Mouse (Mus musculus): ENCODE data around the gene Bcl2l1.

Gene Bcl2l1

DNA sequence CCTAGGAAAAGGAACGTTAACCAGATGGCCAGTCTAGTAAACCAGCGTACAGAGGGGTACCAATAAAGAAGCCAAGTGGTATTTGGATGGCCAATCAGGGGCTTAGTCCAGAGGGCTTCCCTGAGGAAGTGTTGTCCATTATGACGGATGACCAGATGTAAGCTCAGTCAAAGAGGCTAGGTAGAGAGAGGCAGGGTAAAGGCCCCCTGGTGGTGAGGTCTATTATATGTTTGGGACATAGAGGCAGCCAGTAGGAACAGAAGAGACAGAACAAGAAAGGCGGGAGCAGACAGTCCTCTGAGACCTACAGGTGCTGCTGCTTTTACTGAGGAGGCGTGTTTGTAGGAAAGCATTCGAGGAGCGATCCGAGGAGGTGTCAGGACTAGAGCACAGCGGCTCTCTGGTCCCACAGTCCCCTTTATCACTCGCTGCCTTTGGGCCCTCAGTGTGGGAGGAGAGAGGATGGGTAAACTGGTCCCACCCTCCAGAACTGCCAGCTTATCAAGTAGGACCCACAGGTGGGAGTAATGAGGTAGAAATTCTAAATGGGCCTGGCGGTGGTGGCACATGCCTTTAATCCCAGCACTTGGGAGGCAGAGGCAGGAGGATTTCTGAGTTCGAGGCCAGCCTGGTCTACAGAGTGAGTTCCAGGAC, 63.8 kb downstream of the Bcl2l1 start:
- DNase-seq, result peak; percentile 83 to 88

DNA sequence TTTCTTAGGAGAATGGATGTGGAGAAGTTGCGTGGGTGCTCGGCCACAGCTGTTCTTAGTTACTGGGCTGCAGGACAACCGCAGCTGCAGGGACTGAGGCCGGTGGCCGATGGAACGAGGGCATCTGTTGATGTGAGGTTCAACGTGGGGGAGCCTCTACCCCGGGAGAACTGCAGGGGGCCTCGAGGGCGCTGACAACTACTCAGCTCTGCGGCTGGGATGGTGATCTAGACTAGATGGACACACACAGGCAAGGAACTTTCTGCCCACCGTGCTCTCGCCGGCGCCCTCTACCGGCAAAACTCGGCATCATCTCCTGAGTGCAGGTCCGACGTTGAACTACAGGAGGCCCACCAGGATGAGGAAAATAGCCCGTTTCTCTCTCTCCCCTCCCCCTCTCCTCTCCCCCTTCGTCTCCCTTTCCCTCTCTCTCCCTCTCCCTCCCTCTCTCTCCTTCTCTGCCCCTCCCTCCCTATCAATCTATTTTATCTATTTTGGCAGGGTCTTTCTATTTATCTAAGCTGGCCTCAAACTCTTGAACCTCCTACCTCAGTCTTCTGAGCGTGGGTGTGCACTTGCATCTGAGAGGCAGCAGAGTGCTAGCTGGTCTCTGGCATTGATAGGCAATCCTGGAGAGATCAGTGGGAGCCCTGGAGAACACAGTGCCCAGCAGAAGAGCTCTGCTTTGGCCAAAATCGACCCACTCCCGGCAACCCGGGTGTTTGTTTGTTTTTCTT, 65.0 kb downstream of the Bcl2l1 start:
- DNase-seq, result peak; percentile 92 to 98

DNA sequence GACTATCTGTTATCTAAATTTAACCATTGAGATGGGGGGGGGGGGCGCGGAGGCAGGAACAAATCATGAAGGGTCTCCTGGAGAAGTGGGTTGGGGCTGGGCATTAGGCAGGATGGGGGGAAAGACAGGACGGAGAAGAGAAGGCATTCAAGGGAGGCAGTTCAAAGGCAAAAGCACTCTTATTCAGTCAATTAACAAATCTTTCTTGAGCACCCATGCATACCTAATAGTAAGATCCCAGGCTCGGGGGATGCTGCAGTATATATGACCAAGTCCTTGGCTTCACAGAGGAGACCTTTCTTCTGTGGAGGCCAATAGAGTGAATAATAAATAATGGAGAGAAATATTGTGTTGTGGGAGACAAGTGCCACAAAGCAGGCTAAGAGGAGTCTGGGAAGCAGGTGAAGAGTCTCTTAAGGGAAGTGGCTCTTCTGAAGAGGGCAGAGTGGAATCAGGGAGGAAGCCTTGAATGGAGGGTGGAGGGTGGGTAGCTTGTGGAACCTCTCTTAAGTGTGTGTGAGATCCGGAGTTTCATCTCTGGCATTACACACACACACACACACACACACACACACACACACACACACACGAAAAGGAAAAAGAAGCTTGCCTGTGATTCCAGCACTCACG, 66.4 kb downstream of the Bcl2l1 start:
- no peak for DNase-seq

DNA sequence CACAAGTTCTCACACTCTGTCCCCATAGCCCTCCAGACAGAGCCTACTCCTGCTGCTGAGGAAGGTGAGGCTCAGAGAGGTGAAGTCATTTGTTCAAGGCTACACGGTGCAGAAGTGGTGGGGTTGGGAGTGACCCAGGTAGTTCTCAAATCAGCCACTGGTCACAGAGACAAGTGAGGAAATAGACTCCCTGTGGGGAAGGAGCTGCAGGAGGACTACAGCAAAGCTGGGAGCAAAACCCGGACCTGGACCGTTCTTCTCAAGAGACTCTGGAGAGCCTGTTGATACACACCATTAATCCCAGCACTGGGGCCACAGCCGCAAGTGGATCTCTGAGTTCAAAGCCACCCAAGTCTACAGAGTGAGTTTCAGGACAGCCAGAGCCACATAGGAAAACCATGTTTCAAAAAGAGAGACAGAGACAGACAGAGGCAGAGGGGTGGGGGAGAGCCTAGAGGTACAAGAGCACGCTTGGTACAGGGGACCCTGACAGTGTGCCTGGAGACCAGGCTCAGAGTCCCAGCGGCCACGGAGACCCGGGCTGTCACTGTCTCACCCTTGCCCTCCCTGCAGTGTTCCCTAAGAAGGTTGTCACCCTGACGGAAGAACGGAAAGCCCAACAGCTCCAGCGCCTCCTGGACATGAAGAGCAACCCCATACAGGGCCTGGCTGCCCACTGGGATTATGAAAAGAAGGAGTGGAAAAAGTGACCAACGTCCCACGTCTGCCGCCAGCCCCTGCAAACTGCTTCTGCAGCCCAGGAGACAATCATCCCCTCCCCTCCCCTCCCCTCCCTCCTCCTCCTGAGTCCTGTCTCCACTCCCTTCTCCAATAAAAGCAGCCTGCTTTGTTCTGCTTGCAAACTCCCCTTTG, 67.1 kb downstream of the Bcl2l1 start:
- DNase-seq, result no peak

DNA sequence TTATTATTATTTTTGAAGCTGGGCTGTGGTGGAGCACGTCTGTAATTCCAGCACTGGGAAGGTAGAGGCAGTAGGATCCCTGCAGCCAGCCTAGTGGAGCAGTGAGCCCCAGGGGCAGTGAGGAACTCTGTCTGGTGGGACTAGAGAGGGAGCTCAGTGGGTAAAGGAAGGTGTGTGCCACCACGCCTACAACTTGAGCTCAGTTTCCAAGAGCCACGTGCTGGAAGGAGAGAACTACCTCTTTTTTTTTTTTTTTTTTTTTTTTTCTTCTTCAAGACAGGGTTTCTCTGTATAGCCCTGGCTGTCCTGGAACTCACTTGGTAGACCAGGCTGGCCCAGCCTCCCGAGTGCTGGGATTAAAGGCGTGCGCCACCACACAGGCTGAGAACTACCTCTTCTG, 68.2 kb downstream of the Bcl2l1 start:
- no peak for DNase-seq

- no peak for DNase-seq
Measured at GRCm38 (mm10) chr2:152758351-152758750, 73.2 kb downstream of the Bcl2l1 start.

DNA sequence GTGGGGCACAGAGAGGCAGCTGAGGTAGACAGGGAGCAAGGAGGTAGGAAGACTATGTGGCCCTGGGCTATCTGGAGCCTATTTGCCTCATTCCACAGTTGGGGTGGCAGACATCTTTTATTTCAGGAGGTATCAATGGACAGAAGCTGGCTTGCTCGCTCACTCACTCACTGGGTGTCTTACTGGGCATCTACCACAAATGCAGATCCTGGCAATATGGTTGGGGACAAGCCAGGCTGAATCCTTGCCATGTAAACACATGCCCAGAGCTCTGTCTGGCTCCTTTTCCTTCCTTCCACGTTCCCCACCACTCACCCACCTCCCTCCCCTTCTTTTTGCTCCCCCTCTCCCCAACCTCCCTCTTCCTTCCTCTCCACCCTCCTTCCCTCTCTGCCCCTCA, 74.0 kb downstream of the Bcl2l1 start:
- no peak for DNase-seq

DNA sequence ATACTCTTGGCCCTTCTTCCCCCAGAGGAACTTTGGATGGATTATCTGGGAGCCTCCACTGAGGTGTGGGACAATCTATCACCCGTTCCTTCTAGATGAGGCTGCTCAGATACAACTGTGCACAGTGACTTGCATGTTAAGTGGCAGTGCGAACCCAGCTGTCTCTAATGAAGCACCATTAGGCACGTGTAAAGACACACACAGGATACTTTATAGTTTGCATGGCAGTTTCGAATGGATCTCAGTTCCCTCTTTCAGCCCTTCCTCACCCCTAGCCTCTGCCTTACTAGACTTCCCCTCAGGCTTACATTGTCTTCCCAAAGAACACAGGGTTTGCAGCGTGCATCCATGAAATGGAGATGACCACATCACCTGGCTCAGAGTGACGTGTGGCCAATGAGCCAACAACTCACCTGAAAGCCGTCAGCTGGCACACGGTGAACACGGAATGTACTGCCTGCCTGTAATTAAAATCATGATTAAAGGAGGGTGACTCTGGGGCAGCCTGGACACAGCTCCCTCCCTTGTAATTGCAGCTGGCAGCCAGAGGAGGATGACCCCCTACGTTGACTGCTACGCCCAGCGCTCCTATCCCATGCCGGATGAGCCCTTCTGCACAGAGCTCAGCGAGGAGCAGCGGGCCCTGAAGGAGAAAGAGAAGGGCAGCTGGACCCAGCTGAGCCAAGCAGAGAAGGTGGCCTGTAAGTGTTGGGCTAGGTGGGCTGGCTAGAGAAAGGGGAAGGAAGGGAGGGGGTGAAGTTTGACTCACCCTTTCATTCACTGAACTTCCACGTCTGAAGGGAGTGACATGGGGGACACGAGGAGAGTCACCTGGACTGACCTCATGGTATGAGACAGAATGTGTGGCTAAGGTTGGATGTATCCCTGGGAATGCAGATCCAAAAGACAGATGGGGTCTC, 74.8 kb downstream of the Bcl2l1 start:
- no peak for DNase-seq

- DNase-seq, result peak in 1 of 2 experiments; percentile 40
Measured at GRCm38 (mm10) chr2:152753944-152754711, 77.4 kb downstream of the Bcl2l1 start, which contains the start of gene Cox4i2. Gene Cox4i2, plus strand, starts transcription at chr2:152754173.

DNA sequence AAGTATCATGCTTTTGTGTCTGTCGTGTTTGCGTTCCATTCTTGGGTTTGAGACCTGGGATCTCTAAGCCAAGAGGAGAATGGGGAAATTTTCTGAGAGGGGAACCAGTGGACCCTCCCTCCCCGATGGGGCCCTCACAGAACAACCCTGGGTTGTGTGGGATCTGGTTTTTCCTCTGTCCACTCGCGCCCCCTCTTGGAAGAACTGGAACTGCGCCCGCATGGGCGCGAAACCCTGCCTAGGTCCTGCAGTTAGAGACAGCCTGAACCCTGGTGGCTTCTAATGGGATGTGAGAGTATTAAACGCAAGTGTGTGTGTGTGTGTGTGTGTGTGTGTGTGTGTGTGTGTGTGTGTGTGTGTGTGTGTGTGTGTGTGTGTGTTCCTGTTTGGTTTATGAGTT, 89.1 kb downstream of the Bcl2l1 start:
- peak; percentile 82 to 90 for DNase-seq

DNA sequence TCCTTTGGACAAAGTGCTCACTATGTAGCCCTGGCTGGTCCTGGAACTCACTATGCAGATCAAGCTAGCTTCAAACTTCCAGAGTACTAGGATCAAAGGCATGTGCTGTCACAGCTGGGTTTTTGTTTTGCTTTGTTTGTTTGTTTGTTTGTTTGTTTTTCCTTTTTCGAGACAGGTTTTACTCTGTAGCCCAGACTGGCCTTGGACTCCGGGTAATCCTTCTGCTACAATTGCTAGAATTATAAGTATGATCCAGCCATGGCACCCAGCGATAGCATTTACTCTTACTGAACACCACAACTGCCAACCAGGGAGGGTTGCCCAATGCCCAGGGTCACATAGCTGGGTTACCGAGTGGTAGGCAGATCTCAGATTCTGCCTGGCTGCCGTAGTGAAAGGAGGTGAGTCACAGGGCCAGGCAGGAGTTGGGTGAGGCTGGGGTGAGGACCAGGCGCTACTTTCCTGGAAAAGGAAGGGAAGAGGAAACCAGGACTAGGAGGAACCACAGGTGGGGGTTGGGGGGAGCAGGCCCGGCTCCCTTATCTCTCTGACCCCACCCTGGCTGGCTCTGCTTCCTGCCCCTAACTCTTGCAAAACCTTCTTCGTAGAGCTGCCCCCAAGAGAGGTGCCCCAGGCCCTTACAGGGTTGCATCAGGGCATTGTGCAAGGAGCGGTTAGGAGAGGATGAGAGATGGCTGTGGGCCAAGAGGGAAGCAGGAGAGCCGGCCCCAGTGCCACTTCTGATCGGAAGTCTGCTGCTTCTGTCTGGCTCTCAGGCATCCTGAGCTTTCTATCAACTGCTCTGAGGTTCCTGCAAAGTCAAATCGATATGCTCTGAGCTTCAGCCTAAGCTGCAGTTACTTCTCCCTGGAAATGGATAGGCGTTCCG, 90.1 kb downstream of the Bcl2l1 start:
- peak; percentile 85 for DNase-seq

DNA sequence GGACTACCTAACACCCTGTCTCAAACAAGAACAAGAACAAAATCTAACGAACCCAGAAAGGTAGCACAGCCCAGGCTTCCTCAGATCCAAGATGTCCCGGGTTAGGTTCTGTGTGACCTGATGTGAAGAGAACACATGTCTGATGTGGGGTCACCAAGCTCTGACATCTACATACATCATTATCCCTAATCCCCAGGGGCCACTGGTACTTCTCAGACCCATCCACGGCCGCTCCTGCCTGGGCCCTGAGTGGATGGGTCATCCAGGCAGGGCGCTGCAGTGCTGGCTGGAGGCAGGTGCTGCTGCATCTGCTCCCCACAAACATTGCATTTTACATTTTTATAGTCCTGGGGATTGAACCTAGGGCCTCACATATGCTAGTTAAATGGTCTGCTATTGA, 91.0 kb downstream of the Bcl2l1 start:
- no peak for DNase-seq

GRCm38 (mm10) chr2:152739842-152740260, 91.7 kb downstream of the Bcl2l1 start:
- peak; percentile 74 to 90 for DNase-seq

DNA sequence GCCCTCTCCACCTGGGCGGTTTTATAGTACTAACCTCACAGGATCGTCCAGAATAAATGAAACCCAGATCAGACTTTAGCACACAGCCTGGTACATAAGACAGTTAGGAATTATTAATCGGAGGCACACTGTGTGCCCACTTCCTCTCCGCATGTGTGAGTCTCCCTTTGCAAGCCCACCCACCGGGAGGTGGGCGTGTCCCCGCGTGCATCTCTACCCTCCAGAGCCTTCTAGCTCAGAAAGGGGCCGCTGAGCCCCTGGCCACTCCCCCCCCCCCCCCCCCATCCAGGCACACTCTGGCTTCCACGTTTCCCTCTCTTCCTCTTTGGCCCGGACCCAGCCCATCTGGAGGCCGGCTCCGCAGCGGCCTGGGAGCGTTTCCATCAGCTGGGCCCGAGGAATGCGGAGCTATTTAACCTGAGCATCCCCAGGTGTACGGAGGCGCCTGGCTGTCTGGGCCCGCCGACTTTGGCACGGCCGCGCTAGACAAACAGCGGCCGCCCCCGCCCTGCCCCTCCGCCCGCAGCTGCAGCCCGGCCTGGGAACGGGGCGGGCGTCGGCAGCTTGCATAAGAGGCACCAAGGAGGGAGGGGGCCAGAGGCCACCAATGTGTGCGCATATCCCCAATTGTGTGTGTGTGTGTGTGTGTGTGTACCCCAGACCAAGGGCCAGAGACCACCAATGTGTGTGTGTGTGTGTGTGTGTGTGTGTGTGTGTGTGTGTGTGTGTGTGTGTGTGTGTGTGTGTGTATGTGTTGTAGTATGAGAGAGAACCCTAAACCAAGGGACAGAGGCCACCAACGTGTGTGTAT, 92.3 kb downstream of the Bcl2l1 start:
- peak; percentile 94 to 96 for DNase-seq

GRCm38 (mm10) chr2:152738341-152738740, 93.2 kb downstream of the Bcl2l1 start:
- DNase-seq, result peak in 1 of 2 experiments; percentile 34

GRCm38 (mm10) chr2:152737306-152738221, 94.0 kb downstream of the Bcl2l1 start:
- peak in 1 of 2 experiments; percentile 50 for DNase-seq

GRCm38 (mm10) chr2:152736748-152737147, 94.8 kb downstream of the Bcl2l1 start:
- DNase-seq, result peak in 1 of 2 experiments; percentile 58
